Mouse (Mus musculus) MEL (cell line): ENCODE measurements around the gene Palm.

Experiments
- CTCF ChIP-seq, 3 experiments: IDR thresholded peaks in 2 of 3; conservative IDR thresholded peaks in 1 of 3; 2 replicates each; pipeline ENCODE4 v1.5.1; 2011 to 2012; ENCODE audit warnings: low read length in 3 of 3, low read depth in 2 of 3, mild to moderate bottlenecking in 2 of 3, improper control_type of control experiment in 1 of 3, inconsistent platforms in 1 of 3, mixed read lengths in 1 of 3, moderate library complexity in 1 of 3; ENCODE audit not compliant: control insufficient read depth in 1 of 3, insufficient read depth in 1 of 3, poor library complexity in 1 of 3, severe bottlenecking in 1 of 3
- POLR2A ChIP-seq, 2 experiments: IDR thresholded peaks; 2 replicates each; pipeline ENCODE4 v1.6.1; 2011 to 2012; ENCODE audit warnings: low read length in 2 of 2, mild to moderate bottlenecking in 2 of 2, control low read depth in 1 of 2, improper control_type of control experiment in 1 of 2, low read depth in 1 of 2, moderate library complexity in 1 of 2; ENCODE audit not compliant: control insufficient read depth in 1 of 2, insufficient read depth in 1 of 2, poor library complexity in 1 of 2
- SMC3 ChIP-seq: IDR thresholded peaks from 2 replicates; pipeline ENCODE4 v1.6.1; 2011; ENCODE audit warnings: low read depth, low read length, improper control_type of control experiment
- TAL1 ChIP-seq: IDR thresholded peaks from 2 replicates; pipeline ENCODE4 v1.6.1; 2012; ENCODE audit warnings: mild to moderate bottlenecking, inconsistent platforms, low read length, moderate library complexity, mixed read lengths
- USF1 ChIP-seq: IDR thresholded peaks from 2 replicates; pipeline ENCODE4 v1.6.1; 2014; ENCODE audit warnings: low read depth, mild to moderate bottlenecking, inconsistent platforms, low read length, improper control_type of control experiment, moderate library complexity

DNA sequence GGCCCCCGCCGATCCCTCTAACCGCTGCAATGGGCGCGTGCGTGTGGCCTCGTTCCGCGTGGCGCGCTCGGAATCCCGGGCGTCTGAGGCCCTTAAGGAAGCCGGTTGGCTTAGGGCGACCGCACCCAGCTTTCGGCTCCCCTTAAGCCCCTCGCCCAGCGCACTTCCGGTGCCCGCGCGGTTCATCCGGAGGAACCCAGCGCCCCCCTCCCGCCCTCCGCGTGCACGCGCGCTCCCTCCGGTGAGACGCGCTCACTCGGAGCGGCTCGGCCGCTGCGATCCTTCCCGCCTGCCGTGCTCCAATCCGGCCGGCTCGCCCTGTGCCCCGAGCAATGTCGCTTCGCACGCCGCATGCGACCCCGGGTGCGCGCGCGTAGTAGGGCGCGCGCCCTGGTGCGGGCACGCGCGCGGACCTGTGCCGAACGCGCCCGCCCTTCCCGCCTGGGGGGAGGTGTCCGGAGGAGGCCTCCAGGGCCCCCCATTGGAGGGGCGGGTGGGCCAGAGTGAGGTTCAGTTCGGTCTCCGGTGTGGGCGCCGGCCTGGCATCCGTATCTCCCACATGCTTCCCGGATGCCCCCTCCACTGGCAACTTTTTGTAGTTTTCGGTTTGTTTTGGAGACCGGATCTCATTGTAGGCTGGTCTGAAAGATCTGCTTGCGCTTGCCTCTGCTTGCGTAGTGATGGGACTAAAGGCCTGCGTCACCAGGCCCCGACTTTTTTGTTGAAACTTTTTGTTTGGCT is 61.6 kb downstream of the Palm start:
- TF ChIP-seq TAL1 (no peak), CTCF (IDR thresholded peaks at IDR 0.05 in 2 of 3, conservative IDR thresholded peaks at IDR 0.05 in 1 of 3; ENCODE audit: control insufficient read depth in 1 of 3, insufficient read depth in 1 of 3, low read depth in 2 of 3, low read length in 3 of 3, poor library complexity in 1 of 3, severe bottlenecking in 1 of 3) (no peak), POLR2A (IDR thresholded peaks at IDR 0.05; ENCODE audit: control insufficient read depth in 1 of 2, insufficient read depth in 1 of 2, low read depth in 1 of 2, low read length in 2 of 2, poor library complexity in 1 of 2) (peak in 1 of 2 experiments; percentile 5; a peak in 2 of 4 replicates), SMC3 (no peak), USF1 (no peak)
